Mouse (Mus musculus) layer of hippocampus, adult 2 months (tissue): ENCODE data around the gene Gm4779. TPM values are rescaled to one million over a fixed set of nuclear protein-coding genes. Genes with fewer than 3 reads are reported as not detected.
A peak's percentile ranks its signal among the peaks of the same experiment; 100 is the strongest.

ENCODE experiments used
- DNase-seq, 2 experiments: peaks; one replicate each; pipeline ENCODE4 v3.0.0; 2022; ENCODE audit warnings: low spot score in 2 of 2
- H3K27ac ChIP-seq: fragments of 200-600 bp; 2 replicates; pipeline ENCODE4 v1.8.1; 2022
- H3K4me3 ChIP-seq: fragments of 200-600 bp; 2 replicates; pipeline ENCODE4 v1.8.1; 2022; ENCODE audit warnings: mild to moderate bottlenecking
- CTCF ChIP-seq: fragments of 200-600 bp; conservative IDR thresholded peaks from 2 replicates; pipeline ENCODE4 v1.8.1; 2022; ENCODE audit warnings: antibody characterized with exemption, mild to moderate bottlenecking, moderate library complexity
- total RNA-seq, 2 experiments: library from RNA; stranded (reverse); gene quantifications; 2 replicates each; pipeline ENCODE4 v1.2.3; 2021

Gene Gm4779
- total RNA-seq, 2 experiments from 2014 or later = 0.64 to 0.67 TPM

GRCm38 (mm10) chrX:101741064-101741433 lies 53.2 kb downstream of the Gm4779 start:
- no peak for DNase-seq
- Histone ChIP-seq H3K27ac (peak overlapping the region; percentile 74), H3K4me3 (no peak overlapping the region)
- no peak for TF ChIP-seq CTCF

GRCm38 (mm10) chrX:101740335-101741063 lies 53.7 kb downstream of the Gm4779 start:
- Histone ChIP-seq H3K4me3 (no peak overlapping the region), H3K27ac (peak overlapping the region; percentile 74)
- TF ChIP-seq CTCF = no peak
- peak; percentile 42 for DNase-seq

Other genes starting within 250 kb of the Gm4779 start
- gene Ogt, start 154.4 kb downstream of the Gm4779 start, total RNA-seq = 100 to 1,000 TPM; 228 to 241 TPM
- under 1 TPM in 1 of 2 experiments, not detected in 1; 0.20 TPM for gene Cxcr3, start 60.2 kb downstream of the Gm4779 start, total RNA-seq
- gene 8030474K03Rik, start 233 bp upstream of the Gm4779 start, total RNA-seq = not detected
- 10 to 100 TPM; 49.3 to 57.1 TPM for gene Nhsl2, start 55.0 kb upstream of the Gm4779 start, total RNA-seq